ENCODE assay signal across 14 mouse cellular contexts in the genomic region with DNA sequence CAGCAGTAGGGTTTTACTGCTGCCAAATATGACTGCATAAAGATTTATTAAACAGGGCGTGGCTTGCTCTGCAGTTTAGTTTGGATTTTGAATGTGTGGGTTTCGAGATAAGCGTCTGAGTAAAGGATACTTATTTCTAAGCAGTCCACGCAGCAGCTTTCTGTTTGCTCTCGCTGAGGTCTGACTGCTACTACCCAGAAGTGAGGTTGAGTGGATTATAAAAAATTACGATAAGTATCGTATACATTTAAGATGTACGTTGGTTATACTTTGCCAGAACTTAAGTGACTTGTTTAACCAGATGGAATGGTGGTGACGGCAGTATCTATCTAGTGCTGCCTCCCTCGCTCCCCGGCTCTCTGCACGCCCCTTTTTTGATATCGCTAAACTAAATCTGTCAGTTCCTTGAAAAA. TPM values are rescaled to one million over a fixed set of nuclear protein-coding genes. Genes with fewer than 3 reads are reported as not detected.
DNase-seq lines count a peak whose midpoint lies in the region; ATAC-seq lines count a peak whose summit lies in the region.
"Had no signal": no experiment of that assay in that cellular context is flagged by ENCODE, and none has a peak within 500 bp of the region (broad histone marks: within the 10 kb centered on the region; RNA-seq: fewer than 3 reads in every experiment).

No protein-coding gene starts in this region.

- no peak overlapping the region for H3K27ac ChIP-seq in heart, embryonic 10.5 days
- H3K27ac ChIP-seq: left cerebral cortex, adult 2 months had no signal

- H3K36me3 ChIP-seq in heart, embryonic 10.5 days: peaks cover 30% of the 10 kb centered on the region

- H3K4me1 ChIP-seq in heart, embryonic 10.5 days: peaks cover 15% of the 10 kb centered on the region; the same call in 1 of the 2 replicates

- ATAC-seq in granulocyte monocyte progenitor cell, adult 5-6 weeks (replicated peaks; ENCODE audit: poor library complexity, severe bottlenecking): 0 out of 2 replicates have a peak, but pooled peaks have one; percentile 13
- ATAC-seq: inflammation-experienced regulatory T-cells, adult 6 months had no signal

- no peaks in the 10 kb centered on the region for H3K27me3 ChIP-seq in heart, embryonic 10.5 days (ENCODE audit: insufficient read depth, poor library complexity, severe bottlenecking)

- no peaks in the 10 kb centered on the region for H3K9me3 ChIP-seq in heart, embryonic 10.5 days

- DNase-seq in heart, adult 11 months: peak; percentile 76
- DNase-seq in heart, embryonic 10.5 days (ENCODE audit: low spot score): no peak
- peak; percentile 70 for DNase-seq in 3T3-L1 (ENCODE audit: low read depth, low spot score)
- DNase-seq in lung, postnatal 10 days: peak; percentile 28
- no peak for DNase-seq in cerebellum, adult 9-10 months
- no peak for DNase-seq in urinary bladder, postnatal 14 days (ENCODE audit: low spot score)
- DNase-seq in urinary bladder, postnatal 4 days (ENCODE audit: low spot score in 2 of 2): no peak
- DNase-seq: B cell, adult 2 months; embryo, embryonic 11 days; heart, postnatal 14 days; right cerebral cortex, postnatal 4 days had no signal

- 79% methylated on average over 13 of the region's 13 CpGs for WGBS in heart, embryonic 10.5 days

- no peak overlapping the region for H3K4me3 ChIP-seq in heart, embryonic 10.5 days
- H3K4me3 ChIP-seq: left cerebral cortex, adult 2 months had no signal

RNA-seq across cellular contexts. Expression of a gene that starts 9.8 kb away (rescaled TPM):
- polyA plus RNA-seq in heart, embryonic 10.5 days (2016; fragmentation: Nextera tagmentation; extraction: Ambion mirVana): 48.9 and 72.1 TPM in 2 replicates
- 17.0 and 33.3 TPM in 2 replicates for total RNA-seq in granulocyte monocyte progenitor cell, adult 5-6 weeks (2014; fragmentation: Nextera tagmentation)
- total RNA-seq in granulocyte monocyte progenitor cell, adult 5-6 weeks (2017): 16.4 and 23.8 TPM in 2 replicates

Comparison
In these comparisons a context has a peak if more than half of its experiments do, and no peak if none do; other contexts are left out.
1. DNase-seq: peak in heart, adult 11 months (single experiment), 3T3-L1 (single experiment) and lung, postnatal 10 days (single experiment); none in heart, embryonic 10.5 days (single experiment), cerebellum, adult 9-10 months (single experiment), urinary bladder, postnatal 14 days (single experiment) and urinary bladder, postnatal 4 days (0 of 2).